Mouse (Mus musculus) heart, adult 11 months (tissue): ENCODE data around the gene Mknk1.
A peak's percentile ranks its signal among the peaks of the same experiment; 100 is the strongest.

Experiments
- DNase-seq: peaks from one replicate; pipeline ENCODE4 v3.0.0; 2022

The Mknk1 gene

GRCm38 (mm10) chr4:115848083-115848482 is 9.1 kb downstream of the Mknk1 start:
- no peak for DNase-seq

- DNase-seq: peak; percentile 81
Observed at GRCm38 (mm10) chr4:115848990-115849677, 10.1 kb downstream of the Mknk1 start.

GRCm38 (mm10) chr4:115850111-115850510 is 11.1 kb downstream of the Mknk1 start:
- DNase-seq: no peak

GRCm38 (mm10) chr4:115850631-115851030 is 11.6 kb downstream of the Mknk1 start:
- no peak for DNase-seq

GRCm38 (mm10) chr4:115851569-115851968 is 12.6 kb downstream of the Mknk1 start:
- peak; percentile 94 for DNase-seq

- peak; percentile 87 for DNase-seq
Observed at GRCm38 (mm10) chr4:115855100-115855499, 16.1 kb downstream of the Mknk1 start.

- DNase-seq: peak; percentile 87
Observed at GRCm38 (mm10) chr4:115855609-115856008, 16.6 kb downstream of the Mknk1 start.

GRCm38 (mm10) chr4:115856282-115856681 is 17.3 kb downstream of the Mknk1 start:
- peak; percentile 86 for DNase-seq

- DNase-seq: peak; percentile 97
Observed at GRCm38 (mm10) chr4:115857293-115857883, 18.4 kb downstream of the Mknk1 start.

- DNase-seq: no peak
Observed at GRCm38 (mm10) chr4:115863352-115863751, 24.4 kb downstream of the Mknk1 start.

GRCm38 (mm10) chr4:115863880-115864279 is 24.9 kb downstream of the Mknk1 start:
- no peak for DNase-seq

GRCm38 (mm10) chr4:115869512-115870210 is 30.7 kb downstream of the Mknk1 start:
- no peak for DNase-seq

- DNase-seq: no peak
Observed at GRCm38 (mm10) chr4:115873231-115873630, 34.2 kb downstream of the Mknk1 start.

GRCm38 (mm10) chr4:115878216-115878678 is 39.2 kb downstream of the Mknk1 start:
- DNase-seq: no peak

- no peak for DNase-seq
Observed at GRCm38 (mm10) chr4:115878828-115879227, 39.8 kb downstream of the Mknk1 start.

- DNase-seq: no peak
Observed at GRCm38 (mm10) chr4:115881183-115881582, 42.2 kb downstream of the Mknk1 start.

- DNase-seq: no peak
Observed at GRCm38 (mm10) chr4:115882195-115882594, 43.2 kb downstream of the Mknk1 start.

- DNase-seq: no peak
Observed at GRCm38 (mm10) chr4:115884022-115884421, 45.0 kb downstream of the Mknk1 start, which contains the start of gene Kncn. TSS of gene Kncn (plus strand) at chr4:115884400.

- DNase-seq: no peak
Observed at GRCm38 (mm10) chr4:115885846-115886245, 46.8 kb downstream of the Mknk1 start.

- DNase-seq: no peak
Observed at GRCm38 (mm10) chr4:115886875-115887274, 47.9 kb downstream of the Mknk1 start.

- DNase-seq: no peak
Observed at GRCm38 (mm10) chr4:115890066-115890465, 51.1 kb downstream of the Mknk1 start.

- DNase-seq: no peak
Observed at GRCm38 (mm10) chr4:115890553-115890952, 51.6 kb downstream of the Mknk1 start, which contains the start of gene 6430628N08Rik. TSS of gene 6430628N08Rik (plus strand) at chr4:115890665.

- no peak for DNase-seq
Observed at GRCm38 (mm10) chr4:115894281-115894680, 55.3 kb downstream of the Mknk1 start.
